Mouse (Mus musculus) gonadal fat pad, adult 2 months (tissue): Measurements from ENCODE around the gene Grifin. TPM values are rescaled to one million over a fixed set of nuclear protein-coding genes. Genes with fewer than 3 reads are reported as not detected.

Experiments used
- DNase-seq: peaks from one replicate; pipeline ENCODE4 v3.0.0-alpha.2; 2012; ENCODE audit warnings: low read depth
- polyA plus RNA-seq: library from polyadenylated mRNA; depleted of rRNA; stranded (reverse); fragments of >200 nt; gene quantifications from 2 replicates; pipeline ENCODE4 v1.2.3, GENCODE M21; 2012; rRNA removed

The Grifin gene
- polyA plus RNA-seq, 1 experiment = not detected

DNA sequence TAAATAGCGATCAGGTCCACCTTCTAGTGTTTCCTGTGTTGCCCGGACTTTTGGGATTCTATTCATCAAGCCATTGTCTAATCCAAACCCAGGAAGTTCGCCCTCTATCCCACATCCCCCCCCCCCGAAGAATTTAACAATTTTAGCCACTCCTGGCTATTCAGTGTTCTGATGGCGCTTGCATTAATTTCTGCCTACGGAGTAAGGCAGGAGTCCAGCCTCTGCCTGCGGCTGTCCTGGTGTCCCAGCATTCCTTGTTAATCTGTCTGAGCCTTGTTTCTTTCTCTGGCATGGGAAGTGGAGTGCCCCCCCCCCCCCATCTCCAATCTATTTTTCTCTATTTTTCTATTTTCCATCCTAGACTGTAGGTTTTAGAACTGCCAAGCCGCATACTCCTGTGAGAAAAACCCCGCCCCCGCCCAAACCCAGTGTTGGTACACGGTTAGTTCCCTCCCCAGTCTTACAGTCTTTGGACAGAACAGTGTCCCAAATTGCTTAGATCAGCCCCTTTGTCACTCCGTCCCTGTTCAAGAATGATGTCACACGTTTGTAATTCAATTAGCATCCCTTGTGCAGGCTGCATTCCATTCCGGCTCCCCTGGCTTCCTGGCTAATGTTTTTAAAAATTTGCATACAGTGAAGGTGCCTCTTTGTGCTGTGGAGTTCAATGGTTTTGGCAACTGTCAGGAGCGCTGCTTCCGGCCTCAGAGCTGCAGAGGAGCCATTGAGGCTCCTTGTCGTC, 15.4 kb downstream of the Grifin start:
- DNase-seq = no peak

DNA sequence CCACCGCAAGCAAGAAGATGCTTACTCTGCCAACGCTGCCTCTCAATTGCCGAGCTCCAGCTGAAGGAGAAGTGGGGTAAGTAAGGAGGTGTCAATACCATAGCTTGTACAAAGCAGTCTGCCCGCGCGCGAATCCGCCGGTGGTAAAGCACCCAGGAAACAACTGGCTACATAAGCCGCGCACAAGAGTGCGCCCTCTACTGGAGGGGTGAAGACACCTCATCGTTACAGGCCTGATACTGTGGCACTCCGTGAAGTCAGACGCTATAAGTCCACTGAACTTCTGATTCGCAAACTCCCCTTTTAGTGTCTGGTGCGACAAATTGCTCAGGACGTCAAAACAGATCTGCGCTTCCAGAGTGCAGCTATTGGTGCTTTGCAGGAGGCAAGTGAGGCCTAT, 18.5 kb downstream of the Grifin start:
- DNase-seq = no peak

DNA sequence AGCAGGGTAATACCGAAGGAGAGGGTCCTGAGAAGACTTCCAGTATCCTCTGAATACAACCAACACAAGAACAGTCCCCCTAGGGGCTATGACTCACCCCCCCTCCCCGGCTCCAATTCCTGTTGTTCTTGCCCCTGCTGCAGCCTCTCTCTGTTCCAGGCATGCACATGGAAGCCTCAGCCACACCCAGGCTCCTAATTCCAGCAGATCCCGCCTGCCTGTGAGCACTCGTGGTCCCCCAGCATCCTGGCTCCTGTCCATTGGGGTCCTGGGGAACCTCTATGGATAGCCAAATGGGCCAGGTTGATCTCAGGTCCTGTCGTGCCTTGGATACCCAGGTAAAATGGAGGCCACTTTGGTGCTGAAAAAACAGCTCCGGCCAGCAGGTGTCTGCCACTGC, 19.2 kb downstream of the Grifin start:
- DNase-seq = no peak

DNA sequence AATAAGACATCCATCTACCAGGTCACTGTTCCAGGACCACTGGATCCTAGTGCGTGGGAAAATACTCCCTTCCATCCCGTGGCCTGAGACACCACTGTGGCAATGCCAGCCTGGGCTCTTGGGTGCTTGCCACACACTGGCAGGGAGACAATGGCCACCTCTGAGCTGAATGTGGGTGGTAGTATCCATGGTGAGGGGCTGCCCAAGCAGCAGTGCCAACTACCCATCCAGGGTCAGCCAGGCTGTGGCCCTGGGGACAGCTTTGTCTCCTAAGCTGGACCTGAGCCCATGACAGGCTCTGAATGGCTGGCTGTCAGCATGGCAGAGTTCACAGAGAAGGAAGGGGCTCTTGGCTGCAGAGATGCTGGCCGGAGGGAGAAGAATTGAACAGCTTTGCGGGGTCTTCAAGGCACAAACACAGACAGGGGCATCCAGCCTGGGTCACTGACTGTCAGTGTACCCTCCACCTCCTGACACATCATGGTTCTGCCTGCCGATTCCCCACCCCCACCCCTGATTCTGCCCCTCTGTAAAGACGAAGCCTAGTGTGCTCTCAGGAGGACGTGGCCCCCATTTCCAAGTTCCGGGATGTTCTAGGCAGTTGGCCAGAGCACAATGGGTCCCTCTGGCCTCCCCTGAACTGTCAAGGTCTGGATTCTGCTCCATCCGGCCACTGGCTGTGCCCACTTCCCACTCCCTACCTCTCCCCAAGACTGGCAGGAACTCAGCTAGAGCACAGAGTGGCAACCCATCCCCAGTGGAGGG, 21.9 kb downstream of the Grifin start:
- DNase-seq = no peak

- DNase-seq = no peak
Measured at GRCm38 (mm10) chr5:140540106-140540505, 24.8 kb downstream of the Grifin start.

DNA sequence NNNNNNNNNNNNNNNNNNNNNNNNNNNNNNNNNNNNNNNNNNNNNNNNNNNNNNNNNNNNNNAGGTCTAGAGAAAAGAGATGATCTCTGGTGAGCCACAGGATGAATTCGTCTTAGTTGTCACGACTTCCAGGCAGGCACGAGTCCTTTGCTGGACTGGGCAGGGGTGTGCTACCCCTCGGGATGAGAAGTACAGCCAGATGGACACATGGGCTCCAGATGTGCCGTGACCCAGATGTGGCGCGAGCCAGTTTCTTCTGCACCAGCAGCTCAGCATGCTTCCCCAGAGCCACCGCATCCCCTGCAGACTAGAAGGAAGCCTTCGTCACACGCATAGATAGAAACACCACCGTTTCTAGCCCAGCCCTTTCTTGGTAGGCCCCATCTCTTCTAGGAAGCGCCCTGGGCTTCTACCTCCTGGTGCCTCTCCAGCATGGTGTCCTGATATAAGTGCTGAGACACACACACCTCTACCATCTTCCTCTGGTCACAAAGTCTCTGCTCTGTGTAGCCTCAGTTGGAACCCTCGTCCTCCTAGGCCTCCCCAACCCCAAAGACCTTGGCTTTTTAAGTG, 26.7 kb downstream of the Grifin start:
- DNase-seq = no peak

DNA sequence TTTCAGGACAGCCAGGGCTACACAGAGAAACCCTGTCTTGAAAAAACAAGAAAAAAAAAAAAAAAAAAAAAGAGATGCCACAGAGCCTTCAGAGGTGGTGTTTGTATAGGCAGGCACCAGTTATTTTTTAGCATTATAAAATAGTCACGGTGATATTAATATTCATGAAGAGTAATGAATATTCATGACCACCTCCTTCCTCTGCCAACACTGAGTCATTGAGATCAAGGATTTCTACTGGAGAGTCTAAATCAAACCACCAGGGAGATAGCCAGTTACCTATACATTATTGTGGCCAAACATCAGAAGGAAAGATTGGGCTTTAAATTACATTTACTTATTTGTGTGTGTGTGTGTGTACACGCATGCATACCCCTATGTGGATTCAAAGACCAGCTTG, 38.1 kb downstream of the Grifin start:
- no peak for DNase-seq

- no peak for DNase-seq
Measured at GRCm38 (mm10) chr5:140521196-140521595, 43.7 kb downstream of the Grifin start.

GRCm38 (mm10) chr5:140517921-140518230, 47.0 kb downstream of the Grifin start:
- no peak for DNase-seq

GRCm38 (mm10) chr5:140517159-140517920, 47.5 kb downstream of the Grifin start:
- DNase-seq = no peak

DNA sequence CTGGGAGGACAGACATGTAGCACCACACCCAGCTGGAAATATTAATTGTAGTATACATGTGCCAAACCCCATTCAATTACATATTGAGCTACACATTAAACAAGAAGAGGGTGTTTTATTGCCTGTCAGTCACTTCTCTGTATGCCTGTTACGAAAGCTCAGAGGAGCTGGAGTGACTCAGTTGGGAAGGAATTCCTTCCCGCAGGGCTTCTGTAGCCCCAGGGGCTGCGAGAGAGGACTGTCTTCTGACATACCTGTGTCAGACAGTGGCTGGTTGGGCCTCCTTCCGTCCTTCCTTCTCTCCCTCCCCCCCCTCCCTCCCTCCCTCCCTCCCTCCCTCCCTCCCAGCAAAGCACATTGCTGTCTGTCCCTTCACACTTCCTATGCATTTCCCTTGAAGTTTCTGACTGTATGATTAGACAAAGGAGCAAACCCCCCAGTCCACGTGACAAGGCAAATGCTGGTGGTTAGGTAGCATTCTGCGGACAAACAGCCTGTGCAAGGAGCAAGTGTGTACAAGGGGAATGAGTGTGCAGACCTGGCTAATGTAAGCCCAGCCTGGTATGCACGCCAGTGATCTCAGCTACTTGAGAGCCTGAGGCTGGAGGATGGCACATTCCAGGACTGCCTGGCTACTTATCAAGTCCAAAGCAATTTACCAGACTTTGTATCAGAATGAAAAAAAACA, 49.9 kb downstream of the Grifin start:
- no peak for DNase-seq

- no peak for DNase-seq
Measured at GRCm38 (mm10) chr5:140513921-140514320, 51.0 kb downstream of the Grifin start.

Other genes with a start within 250 kb of the Grifin start
- 20.2 and 21.6 TPM in 2 replicates for gene Mad1l1, start 243.5 kb downstream of the Grifin start, polyA plus RNA-seq
- gene Nudt1, start 243.4 kb downstream of the Grifin start, polyA plus RNA-seq = 11.3 and 14.8 TPM in 2 replicates
- 7.6 and 9.4 TPM in 2 replicates for gene Mrm2, start 233.2 kb downstream of the Grifin start, polyA plus RNA-seq
- gene Snx8, start 175.8 kb downstream of the Grifin start, polyA plus RNA-seq = 14.8 and 22.3 TPM in 2 replicates
- gene Eif3b, start 145.7 kb downstream of the Grifin start, polyA plus RNA-seq = 93.3 and 98.0 TPM in 2 replicates
- not detected in 2 replicates for gene Gm4869, start 119.4 kb downstream of the Grifin start, polyA plus RNA-seq
- gene Chst12, start 59.5 kb downstream of the Grifin start, polyA plus RNA-seq = 43.6 and 48.9 TPM in 2 replicates
- 53.1 and 66.0 TPM in 2 replicates for gene Lfng, start 42.2 kb upstream of the Grifin start, polyA plus RNA-seq
- 59.6 and 77.6 TPM in 2 replicates for gene Ttyh3, start 84.0 kb upstream of the Grifin start, polyA plus RNA-seq
- 13.4 and 14.8 TPM in 2 replicates for gene Iqce, start 137.3 kb upstream of the Grifin start, polyA plus RNA-seq
- 27.2 and 33.7 TPM in 2 replicates for gene Brat1, start 139.9 kb upstream of the Grifin start, polyA plus RNA-seq
- 1.8 TPM in 2 replicates for gene Amz1, start 159.1 kb upstream of the Grifin start, polyA plus RNA-seq